In the genomic region with DNA sequence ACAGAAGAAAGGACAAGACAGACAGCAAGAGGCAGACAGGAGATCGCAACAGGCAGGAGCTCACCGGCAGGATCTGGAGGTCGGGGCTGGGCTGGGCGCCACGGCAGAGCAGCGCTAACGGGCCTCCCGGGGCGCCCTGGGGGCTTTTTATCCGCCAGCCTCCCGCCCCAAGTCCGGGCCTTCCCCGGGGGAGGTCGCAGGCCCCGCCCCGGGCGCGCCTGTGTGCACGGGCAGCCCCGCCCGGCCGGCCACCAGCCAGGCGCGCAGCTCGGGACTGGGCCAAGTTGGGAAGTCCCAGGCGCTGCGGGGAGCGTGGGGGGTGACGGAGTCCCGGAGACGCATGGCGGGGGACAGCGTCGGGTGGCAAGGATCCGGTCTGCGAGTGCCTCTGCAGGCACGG, we compare ENCODE assay signal across 8 mouse cellular contexts. TPM values are rescaled to one million over a fixed set of nuclear protein-coding genes. Genes with fewer than 3 reads are reported as not detected.
DNase-seq lines count a peak whose midpoint lies in the region; ATAC-seq and TF ChIP-seq lines count a peak whose summit lies in the region.

Loxl4 (minus strand) TSS at position 160 of the 400 bp plus-strand sequence.

- peaks cover 12% of the 10 kb centered on the region for H3K4me1 ChIP-seq in embryonic facial prominence, embryonic 15.5 days
- peaks cover 8 to 10% of the 10 kb centered on the region in 2 experiments; a peak in 3 of 4 replicates for H3K4me1 ChIP-seq in heart, embryonic 14.5 days (ENCODE audit: control insufficient read depth in 2 of 2, insufficient read depth in 2 of 2, low read length in 2 of 2)
- peaks cover 7% of the 10 kb centered on the region for H3K4me1 ChIP-seq in kidney, embryonic 16.5 days (ENCODE audit: insufficient read depth, low read length)
- no peaks in the 10 kb centered on the region for H3K4me1 ChIP-seq in stomach, postnatal 0 days (replicated peaks; ENCODE audit: control insufficient read depth, insufficient read depth)

- H3K4me3 ChIP-seq in embryonic facial prominence, embryonic 15.5 days (replicated peaks): peak within 1 kb of the TSS; percentile 45
- peak within 1 kb of the TSS; percentile 33 to 38 for H3K4me3 ChIP-seq in heart, embryonic 14.5 days (ENCODE audit: control insufficient read depth in 1 of 2, insufficient read depth in 1 of 2, low read depth in 1 of 2, low read length in 2 of 2)
- H3K4me3 ChIP-seq in kidney, embryonic 16.5 days (ENCODE audit: low read length): peak within 1 kb of the TSS; percentile 39
- peak within 1 kb of the TSS; percentile 49 for H3K4me3 ChIP-seq in stomach, postnatal 0 days (ENCODE audit: low read depth, low read length)

- peak within 1 kb of the TSS; percentile 79 for H3K4me2 ChIP-seq in embryonic facial prominence, embryonic 15.5 days (replicated peaks)
- H3K4me2 ChIP-seq in heart, embryonic 14.5 days (ENCODE audit: low read length): peak within 1 kb of the TSS; percentile 79
- peak within 1 kb of the TSS; percentile 54 for H3K4me2 ChIP-seq in kidney, embryonic 16.5 days (replicated peaks; ENCODE audit: low read depth, low read length)
- H3K4me2 ChIP-seq in stomach, postnatal 0 days (replicated peaks; ENCODE audit: low read depth): peak within 1 kb of the TSS; percentile 71

- TF ChIP-seq EP300 in stomach, postnatal 0 days (optimal IDR thresholded peaks at IDR 0.05): no peak

- DNase-seq in thymus, postnatal 14 days: peak; percentile 8
- DNase-seq in thymus, postnatal 10 days (ENCODE audit: low spot score in 2 of 2): no peak
- peak; percentile 72 for DNase-seq in lung, postnatal 14 days
- DNase-seq in stomach, postnatal 0 days (ENCODE audit: low spot score): peak; percentile 52
- no peak for DNase-seq in layer of hippocampus, adult 9-10 months (ENCODE audit: low spot score)

- H3K27ac ChIP-seq in embryonic facial prominence, embryonic 15.5 days (replicated peaks): no peak within 1 kb of the TSS
- H3K27ac ChIP-seq in heart, embryonic 14.5 days (replicated peaks in 1 of 2; ENCODE audit: control insufficient read depth in 1 of 2, insufficient read depth in 1 of 2, low read depth in 2 of 2, low read length in 2 of 2): no peak within 1 kb of the TSS
- no peak within 1 kb of the TSS for H3K27ac ChIP-seq in kidney, embryonic 16.5 days (ENCODE audit: low read length)
- H3K27ac ChIP-seq in stomach, postnatal 0 days (replicated peaks): peak within 1 kb of the TSS; percentile 35

- H3K27me3 ChIP-seq in embryonic facial prominence, embryonic 15.5 days: peaks cover 10% of the 10 kb centered on the region
- H3K27me3 ChIP-seq in heart, embryonic 14.5 days (ENCODE audit: control insufficient read depth, insufficient read depth, low read length): peaks cover 6% of the 10 kb centered on the region; the same call in 1 of the 2 replicates
- H3K27me3 ChIP-seq in kidney, embryonic 16.5 days (ENCODE audit: insufficient read depth, low read length): peaks cover 8% of the 10 kb centered on the region; the same call in 1 of the 2 replicates
- no peaks in the 10 kb centered on the region; the same call in 1 of the 2 replicates for H3K27me3 ChIP-seq in stomach, postnatal 0 days (ENCODE audit: control insufficient read depth, insufficient read depth, low read length)

- H3K9me3 ChIP-seq in embryonic facial prominence, embryonic 15.5 days (replicated peaks): no peaks in the 10 kb centered on the region
- H3K9me3 ChIP-seq in heart, embryonic 14.5 days (ENCODE audit: control insufficient read depth, low read length): no peaks in the 10 kb centered on the region
- H3K9me3 ChIP-seq in kidney, embryonic 16.5 days (ENCODE audit: low read length): no peaks in the 10 kb centered on the region
- H3K9me3 ChIP-seq in stomach, postnatal 0 days (ENCODE audit: control insufficient read depth, low read length): no peaks in the 10 kb centered on the region

- H3K9ac ChIP-seq in embryonic facial prominence, embryonic 15.5 days: peak within 1 kb of the TSS; percentile 0; the same call in 1 of the 2 replicates
- peak within 1 kb of the TSS; percentile 42; the same call in 1 of the 2 replicates for H3K9ac ChIP-seq in heart, embryonic 14.5 days (ENCODE audit: low read length)
- peak within 1 kb of the TSS; percentile 57 for H3K9ac ChIP-seq in kidney, embryonic 16.5 days (replicated peaks; ENCODE audit: low read length)
- H3K9ac ChIP-seq in stomach, postnatal 0 days (ENCODE audit: low read length): peak within 1 kb of the TSS; percentile 60

- TF ChIP-seq CTCF in stomach, postnatal 0 days (IDR thresholded peaks at IDR 0.05; ENCODE audit: low read depth): no peak

- no peaks in the 10 kb centered on the region for H3K36me3 ChIP-seq in embryonic facial prominence, embryonic 15.5 days
- H3K36me3 ChIP-seq in heart, embryonic 14.5 days (ENCODE audit: control insufficient read depth, insufficient read depth, low read length): no peaks in the 10 kb centered on the region
- H3K36me3 ChIP-seq in kidney, embryonic 16.5 days (ENCODE audit: insufficient read depth, low read length): no peaks in the 10 kb centered on the region
- no peaks in the 10 kb centered on the region for H3K36me3 ChIP-seq in stomach, postnatal 0 days (ENCODE audit: control insufficient read depth, insufficient read depth, low read length)

- ATAC-seq in embryonic facial prominence, embryonic 15.5 days (ENCODE audit: insufficient number of reproducible peaks, low FRiP score, low TSS enrichment, low read depth): peak; percentile 47; the same call in 1 of the 2 replicates
- ATAC-seq in heart, embryonic 14.5 days (ENCODE audit: insufficient number of reproducible peaks, insufficient read depth, low FRiP score, low read depth): no peak
- ATAC-seq in kidney, embryonic 16.5 days (ENCODE audit: low FRiP score, low TSS enrichment): peak; percentile 70
- peak; percentile 74 for ATAC-seq in stomach, postnatal 0 days (ENCODE audit: low FRiP score, low TSS enrichment)

- under 1% methylated on average over 37 of the region's 37 CpGs for WGBS in embryonic facial prominence, embryonic 15.5 days
- 1% methylated on average over 36 of the region's 37 CpGs for WGBS in heart, embryonic 14.5 days
- 1% methylated on average over 37 of the region's 37 CpGs for WGBS in kidney, embryonic 16.5 days
- WGBS in stomach, postnatal 0 days: under 1% methylated on average over 37 of the region's 37 CpGs

RNA-seq across cellular contexts. Expression of gene Loxl4, which starts in this region (rescaled TPM):
- 4.5 and 5.0 TPM in 2 replicates for polyA plus RNA-seq in embryonic facial prominence, embryonic 15.5 days (2015; fragmentation: Nextera tagmentation; extraction: Ambion mirVana)
- polyA plus RNA-seq in heart, embryonic 14.5 days (2014; fragmentation: Nextera tagmentation; extraction: Ambion mirVana): 0.15 and 0.16 TPM in 2 replicates
- polyA plus RNA-seq in kidney, embryonic 16.5 days (2015; fragmentation: Nextera tagmentation; extraction: Ambion mirVana): 1.6 and 2.1 TPM in 2 replicates
- polyA plus RNA-seq in stomach, postnatal 0 days (2015; fragmentation: Nextera tagmentation; extraction: Ambion mirVana): 2.2 and 3.1 TPM in 2 replicates

Comparison
In these comparisons a context has a peak if more than half of its experiments do, and no peak if none do; other contexts are left out.
1. DNase-seq: peak in thymus, postnatal 14 days (single experiment), lung, postnatal 14 days (single experiment) and stomach, postnatal 0 days (single experiment); none in thymus, postnatal 10 days (0 of 2) and layer of hippocampus, adult 9-10 months (single experiment).
2. H3K9ac ChIP-seq: peak in every context shown above with its lines; median percentile 60 in stomach, postnatal 0 days; 57 in kidney, embryonic 16.5 days; 42 in heart, embryonic 14.5 days; 0 in embryonic facial prominence, embryonic 15.5 days.
3. Peak in every context shown above with its lines, with median percentiles within 50 percentile points of each other: H3K4me2 ChIP-seq and H3K4me3 ChIP-seq.